Mouse (Mus musculus) right cerebral cortex, postnatal 4 days (tissue): ENCODE data around the gene Foxd1.

Source experiments
- DNase-seq: peaks from one replicate; pipeline ENCODE4 v3.0.0-alpha.2; 2022

Gene Foxd1

DNA sequence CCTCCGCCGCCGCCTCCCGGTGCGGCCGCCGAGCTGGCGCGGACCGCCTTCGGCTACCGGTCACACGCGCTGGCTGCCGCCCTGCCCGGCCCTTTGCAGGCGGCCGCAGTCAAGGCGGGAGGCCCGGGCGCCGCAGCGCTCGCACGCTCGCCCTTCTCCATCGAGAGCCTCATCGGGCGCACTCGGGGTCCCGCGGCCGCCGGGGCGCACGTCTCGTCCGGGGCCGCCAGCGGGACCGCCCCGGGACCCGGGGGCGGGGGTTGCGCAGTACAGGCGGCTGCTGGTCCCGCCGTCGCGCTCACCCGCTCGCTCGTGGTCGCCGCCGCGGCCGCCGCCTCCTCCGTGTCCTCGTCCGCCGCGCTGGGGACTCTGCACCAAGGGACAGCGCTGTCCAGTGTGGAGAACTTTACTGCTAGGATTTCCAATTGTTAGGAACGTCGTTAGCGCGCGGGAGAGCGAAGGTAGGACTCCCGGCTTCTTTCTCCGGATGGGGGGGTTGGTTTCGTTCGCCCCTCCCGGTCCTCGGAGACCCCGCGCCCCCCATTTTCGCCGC is 1.6 kb downstream of the Foxd1 start:
- no peak for DNase-seq

DNA sequence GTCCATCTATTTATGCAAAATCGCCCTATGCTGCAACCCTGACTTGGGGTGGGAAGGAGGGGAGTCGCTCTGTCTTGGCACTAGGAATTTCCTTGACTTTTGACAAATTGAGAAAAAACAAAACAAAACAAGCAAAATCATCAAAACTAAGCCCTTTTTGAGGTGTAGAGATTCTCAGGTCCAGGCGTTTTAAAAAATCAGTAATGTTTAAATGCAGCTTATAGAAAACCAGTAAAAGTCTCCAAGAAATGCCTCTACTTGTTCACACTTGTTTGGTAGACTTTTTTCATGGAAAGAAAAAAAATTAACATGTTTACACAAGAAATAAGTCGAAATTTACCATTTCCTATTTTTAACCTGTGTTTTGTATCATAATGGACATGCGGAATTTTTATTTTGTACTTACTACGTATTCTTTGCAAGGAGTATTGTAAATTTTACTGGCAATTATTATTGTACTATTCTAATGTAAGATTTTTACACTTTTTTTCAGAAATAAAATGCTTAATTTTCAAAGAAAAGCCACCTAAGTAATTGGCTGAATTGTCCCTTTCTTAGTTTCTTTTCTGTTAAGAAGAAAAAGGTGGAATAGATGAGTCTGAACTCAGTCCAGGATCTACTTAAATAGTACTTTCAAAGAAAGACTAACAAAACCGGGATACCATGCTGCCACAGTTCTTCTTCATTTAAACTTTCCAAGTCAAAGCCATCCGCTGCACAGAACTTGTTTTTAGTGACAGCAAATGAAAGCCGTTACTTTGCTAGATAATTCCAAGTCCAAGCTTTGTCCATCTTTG is 2.3 kb downstream of the Foxd1 start:
- no peak for DNase-seq

- no peak for DNase-seq
Measured at GRCm38 (mm10) chr13:98356973-98357425, 3.0 kb downstream of the Foxd1 start.

GRCm38 (mm10) chr13:98357433-98358423 is 3.7 kb downstream of the Foxd1 start:
- DNase-seq, result no peak

DNA sequence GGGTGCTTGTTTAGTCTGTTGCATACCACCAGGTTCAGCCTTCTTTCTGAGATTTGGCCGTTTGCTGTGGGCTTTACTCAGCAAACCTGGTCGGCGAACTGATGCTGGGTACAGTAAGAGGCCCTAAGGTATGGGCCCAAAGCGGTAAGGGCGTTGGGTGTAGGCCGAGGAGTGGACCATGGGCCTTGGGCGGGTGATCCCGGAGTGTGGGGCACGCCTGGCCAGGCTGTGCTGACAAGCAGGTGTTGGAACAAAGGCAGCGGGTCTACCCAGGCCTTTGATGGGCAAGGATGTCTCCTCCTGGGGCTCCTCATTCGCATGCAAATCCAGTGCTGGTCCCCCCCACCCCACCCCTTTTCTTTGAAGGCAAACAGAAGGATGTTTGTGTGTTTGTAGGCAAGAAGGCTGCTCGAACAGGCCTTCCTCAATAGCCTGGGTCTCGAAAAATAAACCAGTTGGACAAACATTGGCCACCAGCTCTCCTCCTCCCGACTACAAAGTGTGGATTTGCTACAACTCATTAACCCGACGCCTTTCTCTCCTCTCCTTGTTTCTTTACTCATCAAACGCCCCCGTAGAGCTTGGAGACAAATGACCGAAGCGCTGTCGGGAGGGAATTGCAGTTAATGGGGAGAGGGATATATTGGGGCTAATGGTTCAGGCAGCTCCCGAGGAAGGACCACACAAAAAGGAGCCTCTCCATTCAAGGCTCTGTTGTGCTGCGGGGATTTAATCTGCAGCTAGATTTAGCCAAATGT is 4.6 kb downstream of the Foxd1 start:
- DNase-seq, result no peak

DNA sequence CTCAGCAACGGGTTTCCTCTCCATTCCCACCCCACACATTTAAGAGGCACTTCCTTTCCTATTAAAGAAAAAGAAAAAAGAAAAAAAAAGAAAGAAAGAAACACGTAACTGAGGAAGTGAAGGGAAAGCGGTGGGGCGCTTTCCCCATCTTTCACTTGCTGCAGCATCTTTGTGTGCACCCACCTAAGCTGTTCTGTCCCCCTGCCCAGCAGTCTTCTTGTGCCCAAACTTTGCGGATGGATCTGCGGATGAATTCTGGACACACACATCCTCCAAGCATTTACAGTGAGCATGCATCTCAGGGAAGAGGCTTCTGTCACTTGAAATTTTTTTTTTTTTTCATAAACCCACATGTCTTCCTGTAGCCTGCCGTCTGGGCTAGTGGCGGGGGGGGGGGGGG is 5.3 kb downstream of the Foxd1 start:
- no peak for DNase-seq

- no peak for DNase-seq
Measured at GRCm38 (mm10) chr13:98360391-98360790, 6.3 kb downstream of the Foxd1 start.

GRCm38 (mm10) chr13:98361161-98361560 is 7.1 kb downstream of the Foxd1 start:
- no peak for DNase-seq

- DNase-seq, result no peak
Measured at GRCm38 (mm10) chr13:98363046-98363445, 9.0 kb downstream of the Foxd1 start.

DNA sequence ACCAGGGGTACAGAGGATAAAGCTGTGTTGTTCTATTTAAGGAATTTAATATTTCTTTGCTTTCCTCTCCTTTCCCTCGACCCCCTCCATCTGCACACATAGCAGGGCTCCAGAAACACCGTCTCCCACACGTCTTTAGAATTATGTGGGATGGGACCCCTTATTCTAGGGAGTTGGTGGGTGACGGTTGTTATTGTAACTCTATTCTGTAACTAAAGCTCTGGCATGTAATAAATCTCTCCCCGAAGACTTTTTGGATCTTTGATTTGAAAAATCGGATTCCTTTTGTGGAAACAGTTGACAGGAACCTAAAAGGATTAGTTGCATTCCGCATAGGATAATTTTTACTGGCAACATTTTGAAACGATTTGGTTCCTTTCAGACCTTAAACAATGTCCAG is 11.0 kb downstream of the Foxd1 start:
- no peak for DNase-seq

DNA sequence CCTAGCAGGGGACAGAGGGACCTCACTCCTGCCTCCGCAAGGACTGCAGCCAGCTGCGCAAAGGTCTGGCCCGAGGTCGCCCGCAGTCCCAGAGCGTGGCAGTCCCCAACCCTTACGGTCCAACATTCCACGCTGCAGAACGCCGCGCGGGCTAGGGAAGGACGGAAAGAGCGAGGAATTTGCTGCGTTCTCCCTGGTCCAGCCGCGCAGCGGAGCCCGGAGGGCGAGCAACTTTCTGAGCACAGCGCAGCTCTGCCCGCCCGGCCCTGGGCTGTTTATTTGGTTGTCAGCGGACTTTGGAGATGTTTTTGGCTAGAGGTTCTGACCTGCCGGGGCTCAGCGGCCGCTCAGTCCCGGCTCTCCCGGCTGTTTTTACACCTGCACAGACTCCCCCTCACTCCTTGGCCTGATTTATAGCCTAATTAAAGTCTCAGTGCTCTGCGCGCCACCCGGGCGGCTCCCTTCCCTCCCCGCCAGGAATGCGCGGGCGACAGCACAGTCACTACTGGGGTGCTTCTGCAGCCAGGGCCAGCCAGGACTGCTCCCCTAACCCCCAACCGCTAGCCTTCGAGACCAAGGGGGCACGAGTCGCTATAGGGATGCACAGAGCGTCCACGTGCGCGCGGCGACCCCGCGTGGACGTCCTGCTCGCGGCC is 11.9 kb downstream of the Foxd1 start:
- DNase-seq, result no peak

- DNase-seq, result no peak
Measured at GRCm38 (mm10) chr13:98366469-98367275, 12.6 kb downstream of the Foxd1 start.

GRCm38 (mm10) chr13:98367601-98368000 is 13.6 kb downstream of the Foxd1 start:
- DNase-seq, result no peak

DNA sequence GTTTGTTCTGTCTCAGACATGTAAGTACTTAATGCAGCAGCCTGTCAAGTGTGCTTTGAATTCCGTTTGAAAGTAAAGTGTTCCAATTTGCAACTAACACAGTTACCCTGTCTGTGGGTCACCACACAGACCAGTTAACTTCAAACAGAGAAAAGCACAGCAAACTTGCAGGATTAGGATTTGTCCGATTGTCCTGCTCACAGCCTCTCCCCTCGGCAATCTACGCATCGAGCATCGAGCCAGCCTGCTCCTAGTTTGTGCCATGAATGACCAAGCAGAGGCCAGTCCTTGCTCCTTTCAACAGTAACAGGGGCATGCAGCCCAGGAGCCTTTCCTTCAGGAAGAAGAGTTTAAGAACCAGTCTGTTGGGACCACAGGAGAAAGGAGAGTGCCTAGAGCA is 15.0 kb downstream of the Foxd1 start:
- DNase-seq, result no peak

- DNase-seq, result no peak
Measured at GRCm38 (mm10) chr13:98374560-98374959, 20.5 kb downstream of the Foxd1 start.

GRCm38 (mm10) chr13:98374979-98375378 is 20.9 kb downstream of the Foxd1 start:
- no peak for DNase-seq

GRCm38 (mm10) chr13:98377746-98378145 is 23.7 kb downstream of the Foxd1 start:
- DNase-seq, result no peak

GRCm38 (mm10) chr13:98382751-98383150 is 28.7 kb downstream of the Foxd1 start:
- DNase-seq, result no peak

GRCm38 (mm10) chr13:98383911-98384498 is 30.0 kb downstream of the Foxd1 start:
- DNase-seq, result no peak

GRCm38 (mm10) chr13:98385877-98386276 is 31.8 kb downstream of the Foxd1 start:
- DNase-seq, result no peak

DNA sequence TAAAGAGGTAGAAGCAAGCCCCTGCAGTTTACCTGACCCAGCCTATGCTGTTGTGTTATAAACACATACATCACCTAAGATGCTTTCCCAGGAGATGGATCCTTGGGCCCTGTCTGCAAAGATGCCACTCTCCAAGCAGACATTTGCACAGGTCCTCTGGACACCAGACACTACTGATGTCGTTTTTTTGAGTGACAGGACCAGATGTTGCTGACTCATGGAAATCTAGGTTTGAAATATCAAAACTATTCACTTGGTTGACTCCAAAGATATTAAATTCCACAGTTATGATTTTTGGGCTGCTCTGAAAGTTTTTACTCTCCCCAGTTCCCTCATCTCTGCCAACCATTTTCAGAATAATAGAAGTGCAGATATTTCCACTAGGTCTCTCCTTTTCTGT is 35.0 kb downstream of the Foxd1 start:
- no peak for DNase-seq
